Mouse (Mus musculus): ENCODE data around the gene Tcf7l2. TPM values are rescaled to one million over a fixed set of nuclear protein-coding genes. Genes with fewer than 3 reads are reported as not detected.

Gene Tcf7l2
- polyA plus RNA-seq, 1 experiment from 2014 or later: 41.7 TPM

DNA sequence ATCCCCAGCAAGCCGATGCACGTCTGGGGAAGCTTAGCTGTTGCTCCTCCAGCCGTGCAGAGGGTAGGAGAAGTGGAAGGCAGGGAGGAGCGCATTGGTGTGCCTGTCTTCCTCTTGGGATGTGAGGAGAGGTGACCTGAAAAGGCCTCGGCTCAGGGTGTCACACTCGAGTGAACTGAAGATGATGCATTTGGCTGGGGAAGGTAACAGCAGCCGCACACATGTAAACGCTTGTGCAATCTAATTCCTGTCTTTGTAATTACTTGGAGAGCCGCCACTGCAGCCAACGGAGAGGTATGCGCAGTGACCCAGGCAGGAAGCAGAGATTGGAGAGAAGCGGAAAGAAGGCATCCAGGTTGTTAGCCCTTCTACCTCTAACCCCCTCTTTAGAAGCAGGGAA, 129.2 kb downstream of the Tcf7l2 start:
- no peak for ATAC-seq (ENCODE audit: low FRiP score, low TSS enrichment)
- Histone ChIP-seq H3K9ac (ENCODE audit: low read length) (no peak overlapping the region), H3K4me1 (replicated peaks; ENCODE audit: control insufficient read depth, insufficient read depth) (peaks cover 5% of the 10 kb centered on the region), H3K27ac (replicated peaks) (0 out of 2 replicates have a peak overlapping the region, but pooled peaks have one; percentile 40), H3K27me3 (ENCODE audit: control insufficient read depth, insufficient read depth, low read length) (no peaks in the 10 kb centered on the region), H3K9me3 (ENCODE audit: control insufficient read depth, low read length) (no peaks in the 10 kb centered on the region), H3K36me3 (ENCODE audit: control insufficient read depth, insufficient read depth, low read length) (no peaks in the 10 kb centered on the region), H3K4me2 (replicated peaks; ENCODE audit: low read depth) (no peak overlapping the region), H3K4me3 (ENCODE audit: low read depth, low read length) (no peak overlapping the region)
- TF ChIP-seq EP300 (optimal IDR thresholded peaks at IDR 0.05): no peak
- TF ChIP-seq CTCF (IDR thresholded peaks at IDR 0.05; ENCODE audit: low read depth): no peak
- 33% methylated on average over 12 of the region's 12 CpGs for WGBS
- DNase-seq (ENCODE audit: low spot score): no peak

DNA sequence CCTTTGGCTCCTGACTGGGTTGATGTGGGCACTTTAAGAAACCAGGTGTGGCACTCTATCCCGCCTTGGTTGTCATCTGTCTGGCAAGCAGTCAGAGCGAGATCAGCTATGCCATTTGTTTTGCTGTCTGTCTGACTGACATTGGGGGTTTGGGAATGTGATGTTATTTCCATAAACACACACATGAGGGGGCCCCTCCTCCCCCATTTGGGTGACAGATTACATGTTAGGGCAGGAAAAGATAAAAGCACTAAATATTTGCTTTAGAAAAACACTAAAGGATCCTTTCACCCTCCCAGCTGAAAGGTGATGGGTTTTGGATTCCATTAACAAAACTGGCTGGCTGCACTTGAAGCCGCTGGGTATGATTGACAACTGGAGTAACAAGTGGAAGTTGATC, 129.9 kb downstream of the Tcf7l2 start:
- Histone ChIP-seq H3K4me1 (replicated peaks; ENCODE audit: control insufficient read depth, insufficient read depth) (peaks cover 5% of the 10 kb centered on the region), H3K4me2 (replicated peaks; ENCODE audit: low read depth) (no peak overlapping the region), H3K27me3 (ENCODE audit: control insufficient read depth, insufficient read depth, low read length) (no peaks in the 10 kb centered on the region), H3K9ac (ENCODE audit: low read length) (no peak overlapping the region), H3K36me3 (ENCODE audit: control insufficient read depth, insufficient read depth, low read length) (no peaks in the 10 kb centered on the region), H3K9me3 (ENCODE audit: control insufficient read depth, low read length) (no peaks in the 10 kb centered on the region), H3K27ac (replicated peaks) (0 out of 2 replicates have a peak overlapping the region, but pooled peaks have one; percentile 40), H3K4me3 (ENCODE audit: low read depth, low read length) (no peak overlapping the region)
- no peak for DNase-seq (ENCODE audit: low spot score)
- 52% methylated on average over 3 of the region's 3 CpGs for WGBS
- ATAC-seq (ENCODE audit: low FRiP score, low TSS enrichment): no peak
- TF ChIP-seq EP300 (optimal IDR thresholded peaks at IDR 0.05): no peak
- no peak for TF ChIP-seq CTCF (IDR thresholded peaks at IDR 0.05; ENCODE audit: low read depth)

DNA sequence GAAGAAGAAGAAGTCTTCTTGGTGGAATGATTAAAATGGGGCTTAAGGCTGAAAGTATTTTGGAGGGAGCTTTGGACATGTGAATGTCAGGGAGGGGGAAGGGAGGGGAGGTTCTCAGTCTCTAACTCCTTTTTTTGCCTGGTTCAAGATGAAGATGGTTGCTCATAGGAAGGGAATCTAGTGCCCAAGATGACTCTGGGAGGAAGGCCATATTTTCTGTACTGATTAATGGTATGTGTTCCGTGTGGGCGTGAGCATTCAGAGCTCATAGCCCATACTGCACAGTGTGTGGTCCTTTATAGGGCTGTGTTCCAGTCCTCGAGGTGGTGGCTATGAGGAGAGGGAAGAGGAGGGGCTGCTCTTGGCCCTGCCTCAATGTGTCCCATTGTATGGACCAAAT, 131.6 kb downstream of the Tcf7l2 start:
- no peak for TF ChIP-seq CTCF (IDR thresholded peaks at IDR 0.05; ENCODE audit: low read depth)
- TF ChIP-seq EP300 (optimal IDR thresholded peaks at IDR 0.05): no peak
- DNase-seq (ENCODE audit: low spot score) (no peak), ATAC-seq (ENCODE audit: low FRiP score, low TSS enrichment) (no peak)
- H3K4me3 ChIP-seq (ENCODE audit: low read depth, low read length): no peak overlapping the region
- H3K9me3 ChIP-seq (ENCODE audit: control insufficient read depth, low read length): no peaks in the 10 kb centered on the region
- 0 out of 2 replicates have a peak overlapping the region, but pooled peaks have one; percentile 5 for H3K27ac ChIP-seq (replicated peaks)
- H3K4me1 ChIP-seq (replicated peaks; ENCODE audit: control insufficient read depth, insufficient read depth): peaks cover 2% of the 10 kb centered on the region
- H3K4me2 ChIP-seq (replicated peaks; ENCODE audit: low read depth): no peak overlapping the region
- whole genome bisulfite sequencing: 62% methylated on average over 3 of the region's 3 CpGs
- H3K9ac ChIP-seq (ENCODE audit: low read length): no peak overlapping the region
- no peaks in the 10 kb centered on the region for H3K27me3 ChIP-seq (ENCODE audit: control insufficient read depth, insufficient read depth, low read length)
- H3K36me3 ChIP-seq (ENCODE audit: control insufficient read depth, insufficient read depth, low read length): no peaks in the 10 kb centered on the region

DNA sequence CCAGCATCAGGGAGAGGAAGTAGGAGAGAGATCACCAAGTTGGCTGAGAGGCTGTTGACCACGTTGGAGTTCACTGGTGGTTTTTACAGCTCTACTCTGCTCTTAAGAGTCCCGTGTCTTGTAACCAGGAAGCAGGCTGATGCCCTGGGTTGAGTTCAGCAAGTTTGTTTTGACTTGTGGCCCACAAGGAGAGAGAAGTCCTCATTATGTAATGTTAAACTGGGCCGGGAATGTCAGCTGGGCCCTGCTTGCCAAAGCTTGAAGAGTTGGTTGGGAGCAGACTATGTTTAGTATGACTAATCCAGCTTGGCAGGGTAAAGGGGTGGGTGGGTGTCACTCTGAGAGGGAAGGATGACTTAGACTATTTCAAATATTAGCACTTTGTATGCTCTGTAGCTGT, 134.9 kb downstream of the Tcf7l2 start:
- H3K4me1 ChIP-seq (replicated peaks; ENCODE audit: control insufficient read depth, insufficient read depth): no peaks in the 10 kb centered on the region; the same call in 1 of the 2 replicates
- no peak for TF ChIP-seq EP300 (optimal IDR thresholded peaks at IDR 0.05)
- no peak for TF ChIP-seq CTCF (IDR thresholded peaks at IDR 0.05; ENCODE audit: low read depth)

DNA sequence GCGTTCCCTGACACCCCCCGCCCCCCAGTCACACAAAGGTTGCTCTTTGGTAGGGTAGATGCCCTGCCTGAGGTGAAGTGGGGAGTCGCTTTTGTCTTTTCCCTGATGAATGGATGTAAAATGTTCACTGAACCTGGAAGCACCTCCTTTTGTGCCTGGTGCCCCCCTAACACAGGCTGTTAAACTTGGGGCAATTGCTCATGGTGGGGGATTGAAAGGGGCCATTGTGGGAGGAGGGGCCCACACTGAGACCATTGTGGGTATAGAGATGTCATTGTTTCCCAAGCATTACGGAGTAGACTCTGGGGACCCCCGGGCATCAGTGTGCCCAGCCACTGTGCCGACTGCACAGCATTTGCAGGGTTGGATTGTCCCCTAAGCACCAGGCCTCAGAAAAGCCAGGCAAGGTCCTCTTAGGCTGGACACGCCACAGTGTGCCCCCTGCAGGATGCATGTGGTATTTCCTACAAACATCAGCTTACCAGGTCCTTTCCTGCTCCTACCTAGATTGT, 135.8 kb downstream of the Tcf7l2 start:
- Histone ChIP-seq H3K27me3 (ENCODE audit: control insufficient read depth, insufficient read depth, low read length) (no peaks in the 10 kb centered on the region), H3K36me3 (ENCODE audit: control insufficient read depth, insufficient read depth, low read length) (no peaks in the 10 kb centered on the region), H3K4me2 (replicated peaks; ENCODE audit: low read depth) (no peak overlapping the region), H3K9me3 (ENCODE audit: control insufficient read depth, low read length) (no peaks in the 10 kb centered on the region), H3K4me3 (ENCODE audit: low read depth, low read length) (no peak overlapping the region), H3K4me1 (replicated peaks; ENCODE audit: control insufficient read depth, insufficient read depth) (no peaks in the 10 kb centered on the region; the same call in 1 of the 2 replicates), H3K27ac (replicated peaks) (no peak overlapping the region), H3K9ac (ENCODE audit: low read length) (no peak overlapping the region)
- TF ChIP-seq EP300 (optimal IDR thresholded peaks at IDR 0.05) (no peak), CTCF (IDR thresholded peaks at IDR 0.05; ENCODE audit: low read depth) (peak; percentile 83)
- DNase-seq (ENCODE audit: low spot score) (peak; percentile 81), ATAC-seq (ENCODE audit: low FRiP score, low TSS enrichment) (peak; percentile 43; the same call in 1 of the 2 replicates)
- 67% methylated on average over 7 of the region's 7 CpGs for WGBS

More for the DNA sequence above, 134.9 kb downstream of the Tcf7l2 start:
- Histone ChIP-seq H3K4me3 (ENCODE audit: low read depth, low read length) (no peak overlapping the region), H3K9me3 (ENCODE audit: control insufficient read depth, low read length) (no peaks in the 10 kb centered on the region), H3K9ac (ENCODE audit: low read length) (no peak overlapping the region), H3K27ac (replicated peaks) (peak overlapping the region; percentile 69), H3K36me3 (ENCODE audit: control insufficient read depth, insufficient read depth, low read length) (no peaks in the 10 kb centered on the region), H3K4me2 (replicated peaks; ENCODE audit: low read depth) (no peak overlapping the region), H3K27me3 (ENCODE audit: control insufficient read depth, insufficient read depth, low read length) (no peaks in the 10 kb centered on the region)
- DNase-seq (ENCODE audit: low spot score): no peak
- ATAC-seq (ENCODE audit: low FRiP score, low TSS enrichment): peak; percentile 51
- WGBS: 16% methylated on average over 3 of the region's 3 CpGs

DNA sequence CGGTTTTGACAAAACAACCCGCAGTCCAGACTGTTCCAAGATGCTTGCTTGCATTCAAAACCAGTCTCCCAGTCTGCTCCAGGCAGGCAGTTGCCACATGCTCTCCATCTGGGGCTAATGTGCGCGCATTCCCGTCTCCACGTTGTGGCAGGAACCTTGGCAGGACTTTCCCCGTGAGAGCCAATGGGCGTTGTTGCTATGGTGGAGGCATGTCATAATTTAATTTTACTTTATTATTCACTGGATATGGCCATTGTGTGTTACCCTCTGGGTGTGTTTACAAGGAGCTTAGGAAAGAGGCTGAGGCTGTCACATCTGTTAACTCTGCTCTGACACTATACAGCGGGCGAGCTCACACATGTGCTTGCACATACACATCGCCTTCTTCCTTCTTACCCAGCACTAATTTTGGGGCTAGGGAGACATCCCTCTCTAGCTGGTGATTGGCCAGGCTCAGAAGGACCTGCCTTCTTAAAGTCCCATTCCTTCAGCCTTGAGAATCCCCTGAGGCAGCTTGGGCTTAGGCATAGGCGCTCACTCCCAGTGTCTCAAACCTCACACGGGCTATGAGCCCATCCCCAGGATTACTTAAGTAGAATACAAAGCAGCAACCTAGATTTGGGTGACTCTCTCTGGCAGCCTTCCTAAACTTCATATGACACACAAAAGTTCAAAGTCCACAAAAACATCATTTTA, 139.2 kb downstream of the Tcf7l2 start:
- Histone ChIP-seq H3K36me3 (ENCODE audit: control insufficient read depth, insufficient read depth, low read length) (no peaks in the 10 kb centered on the region), H3K9ac (ENCODE audit: low read length) (no peak overlapping the region), H3K4me1 (replicated peaks; ENCODE audit: control insufficient read depth, insufficient read depth) (no peaks in the 10 kb centered on the region; the same call in 1 of the 2 replicates), H3K27me3 (ENCODE audit: control insufficient read depth, insufficient read depth, low read length) (no peaks in the 10 kb centered on the region), H3K9me3 (ENCODE audit: control insufficient read depth, low read length) (no peaks in the 10 kb centered on the region), H3K27ac (replicated peaks) (peak overlapping the region; percentile 49; the same call in 1 of the 2 replicates), H3K4me2 (replicated peaks; ENCODE audit: low read depth) (no peak overlapping the region), H3K4me3 (ENCODE audit: low read depth, low read length) (no peak overlapping the region)
- peak; percentile 76 for ATAC-seq (ENCODE audit: low FRiP score, low TSS enrichment)
- DNase-seq (ENCODE audit: low spot score): no peak
- no peak for TF ChIP-seq CTCF (IDR thresholded peaks at IDR 0.05; ENCODE audit: low read depth)
- TF ChIP-seq EP300 (optimal IDR thresholded peaks at IDR 0.05): no peak
- WGBS: 29% methylated on average over 13 of the region's 13 CpGs

Data from stomach, postnatal 0 days (tissue).